Mouse (Mus musculus): ENCODE data around the gene Itpk1. TPM values are rescaled to one million over a fixed set of nuclear protein-coding genes. Genes with fewer than 3 reads are reported as not detected.
A peak's percentile ranks its signal among the peaks of the same experiment; 100 is the strongest.

Itpk1 gene
- total RNA-seq (2021) = 72.0 and 79.8 TPM in 2 replicates
- long read RNA-seq, experiment 1, transcript Itpk1-201 (10 exons, 2,918 nt) = major isoform, 57 of 72 reads
- long read RNA-seq, experiment 1, partial matches to known transcripts = 0 of 72 reads
- long read RNA-seq, experiment 1, other reads (novel, unspliced or antisense) = 15 of 72 reads
- long read RNA-seq, experiment 2, transcript Itpk1-201 (10 exons, 2,918 nt) = major isoform, 36 of 60 reads
- long read RNA-seq, experiment 2, partial matches to known transcripts = 9 of 60 reads
- long read RNA-seq, experiment 2, other reads (novel, unspliced or antisense) = 15 of 60 reads

DNA sequence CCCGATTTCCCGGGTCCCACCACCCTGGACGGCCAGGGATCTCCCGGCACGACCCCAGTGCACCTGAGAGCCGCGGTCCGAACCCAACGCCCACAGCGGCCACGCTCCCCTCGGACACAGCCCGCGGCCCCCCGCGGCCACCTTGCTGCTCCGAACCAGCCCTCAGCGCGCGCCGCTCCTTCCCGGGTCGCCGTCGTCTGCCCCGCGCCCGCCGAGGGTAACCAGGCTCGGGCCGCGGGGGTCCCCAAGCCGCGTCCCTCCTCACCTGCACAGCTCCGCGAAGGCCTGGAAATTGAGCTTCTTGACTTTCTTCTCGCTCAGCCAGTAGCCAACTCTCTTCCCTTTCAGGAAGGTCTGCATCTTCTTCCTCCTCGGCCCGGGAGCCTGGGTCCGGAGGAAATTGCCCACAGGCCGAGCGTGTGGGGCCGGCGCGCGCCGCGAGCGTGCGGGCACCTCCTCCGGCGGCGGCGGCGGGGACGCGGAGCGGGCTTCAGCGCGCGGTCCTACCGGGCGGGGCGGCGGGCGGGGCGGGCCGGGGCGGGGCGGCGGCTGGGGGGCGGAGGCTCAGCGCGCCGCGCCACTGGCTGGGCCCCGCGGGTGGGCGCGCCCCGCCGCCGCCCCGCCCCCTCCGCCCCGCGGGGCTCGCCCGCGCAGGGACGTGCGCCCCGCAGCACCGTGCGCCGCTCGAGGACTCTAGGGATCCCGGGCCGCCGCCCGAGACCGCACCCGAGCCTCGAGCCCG, at the start of gene Itpk1:
Gene Itpk1 (minus strand): TSS at position 474 of the 742 bp plus-strand sequence.
- DNase-seq = peak; percentile 81

DNA sequence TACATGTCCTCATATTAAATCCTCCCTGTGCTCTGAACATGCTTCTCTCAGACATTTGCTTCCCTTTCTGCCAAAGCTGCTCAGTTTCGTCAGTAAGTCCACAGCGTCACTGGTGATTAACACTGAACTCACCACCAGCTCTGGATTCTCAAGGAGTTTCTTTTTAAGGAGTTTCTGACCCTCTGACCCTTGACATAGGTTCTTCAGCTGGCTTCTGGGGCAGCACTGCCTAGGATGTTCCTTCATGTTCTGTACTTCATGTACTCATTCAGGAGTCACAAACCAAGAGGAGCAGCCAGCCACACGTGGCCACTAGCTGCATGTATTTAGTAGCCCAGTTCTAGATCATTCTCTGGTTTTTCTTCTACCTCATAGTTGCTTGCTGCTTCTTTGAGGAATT, 43.5 kb upstream of the Itpk1 start:
- no peak for DNase-seq

DNA sequence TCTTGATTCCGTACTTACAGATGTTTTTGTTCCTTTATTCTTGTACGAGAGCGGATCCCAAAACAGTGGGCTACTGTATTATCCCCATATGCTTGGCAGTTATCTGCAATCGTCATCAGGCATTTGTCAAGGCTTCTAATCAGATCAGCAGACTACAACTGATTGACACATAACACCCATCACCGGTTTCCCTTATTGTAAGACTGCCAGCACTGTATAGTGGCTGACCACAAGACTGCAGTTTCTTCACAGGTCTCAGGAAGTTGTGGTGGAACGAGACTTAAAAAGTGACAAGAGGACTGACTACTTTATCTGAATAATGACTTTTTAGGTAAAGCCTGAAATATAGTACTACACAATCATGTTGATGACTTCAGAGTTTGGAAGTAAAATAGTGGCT, 40.1 kb upstream of the Itpk1 start:
- DNase-seq = no peak

DNA sequence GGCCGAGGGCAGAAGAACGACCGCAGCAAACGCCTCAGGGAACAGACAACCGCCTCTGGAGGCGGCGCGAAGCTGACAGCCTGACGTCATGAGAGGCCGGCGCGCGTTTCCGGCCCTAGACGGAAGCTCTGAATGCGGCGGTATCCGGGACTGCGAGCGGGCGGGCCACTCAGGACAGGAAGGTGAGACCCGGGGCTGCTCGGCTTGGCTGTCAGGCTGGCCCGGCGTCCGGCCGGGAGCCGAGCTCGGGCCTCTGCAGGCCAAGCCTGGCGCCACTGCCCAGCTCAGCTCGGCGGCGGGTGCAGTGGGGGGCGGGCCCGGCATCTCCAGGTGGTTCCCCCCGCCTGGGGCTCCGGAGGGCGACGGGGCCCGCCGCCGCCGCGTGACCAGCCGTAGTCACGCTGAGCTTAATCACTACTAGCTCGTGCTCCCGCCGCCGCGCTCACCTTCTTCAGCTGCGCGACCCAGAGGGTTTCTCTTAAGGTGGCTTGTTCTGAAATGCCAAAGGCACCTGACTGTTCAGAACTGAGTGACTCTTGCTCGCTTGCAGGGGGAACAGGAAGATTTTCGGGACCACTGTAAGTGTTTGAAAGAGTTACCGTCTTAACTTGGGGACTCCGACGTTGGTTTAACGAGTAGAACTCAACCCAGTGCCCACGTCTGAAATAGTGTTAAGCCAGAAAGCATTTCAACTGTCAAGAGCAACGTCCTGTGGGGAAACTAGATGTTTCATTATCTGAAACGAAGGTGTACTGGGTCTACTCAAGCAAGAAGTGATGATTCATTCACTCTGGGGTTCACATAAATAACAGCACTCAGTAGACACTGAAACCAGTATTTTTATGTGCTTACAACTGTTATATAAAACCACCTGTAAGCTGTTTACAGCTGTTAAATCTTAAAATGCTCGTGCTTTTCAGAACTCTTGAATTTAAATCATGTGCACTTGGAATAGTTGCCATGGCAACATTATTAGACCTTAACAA, 39.2 kb upstream of the Itpk1 start, which contains the start of the genes Moap1 and Tmem251:
Gene Moap1 (minus strand): TSS at position 73 of the 986 bp plus-strand sequence.
Gene Tmem251 (plus strand): TSS at position 174 of the 986 bp plus-strand sequence.
- DNase-seq = peak; percentile 95

DNA sequence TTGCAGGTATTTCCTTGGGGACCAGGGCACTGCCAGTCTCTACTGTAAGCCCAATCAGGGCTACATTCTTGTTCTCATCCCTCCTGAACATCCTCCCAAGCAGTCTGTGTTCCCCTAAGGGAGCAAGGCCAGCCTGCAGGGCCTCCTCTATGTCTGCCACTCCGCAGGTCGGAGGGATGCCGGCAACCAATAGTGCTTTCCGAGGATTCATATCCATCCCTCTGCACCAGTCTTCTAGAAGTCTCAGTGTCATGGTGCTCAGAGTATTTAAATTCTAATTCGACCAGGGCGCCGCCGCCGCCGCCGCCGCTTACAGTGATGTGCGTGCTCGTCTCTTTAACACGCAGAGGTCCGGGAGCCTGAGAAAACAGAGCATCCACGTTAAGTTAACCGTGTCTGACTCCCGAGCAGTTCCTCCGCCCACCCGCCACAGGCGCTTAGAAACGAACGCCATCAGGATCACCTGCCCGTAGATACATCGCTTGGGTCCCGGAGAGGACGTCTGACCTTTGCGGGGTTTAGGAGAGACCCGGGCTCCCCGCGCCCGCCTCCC, 38.4 kb upstream of the Itpk1 start:
- no peak for DNase-seq

DNA sequence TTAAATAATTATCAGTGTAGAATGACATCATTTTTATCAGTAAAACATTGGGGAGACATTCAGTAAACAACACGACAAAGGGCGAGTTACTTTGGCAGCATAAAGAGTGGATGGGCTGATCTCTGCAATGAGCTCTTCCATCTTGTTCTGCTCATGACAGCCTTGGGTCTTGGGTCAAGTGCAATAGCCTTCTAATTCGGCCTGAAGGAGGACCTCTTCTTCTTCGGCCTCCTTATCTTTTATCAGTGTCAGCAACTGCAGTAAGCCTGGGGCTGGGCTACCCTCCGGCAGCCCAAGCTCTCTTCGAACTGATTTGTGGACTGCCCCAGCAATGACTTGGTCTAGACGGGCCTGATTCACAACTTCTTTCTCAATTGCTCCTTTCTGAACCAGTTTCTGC, 37.3 kb upstream of the Itpk1 start:
- DNase-seq = no peak

DNA sequence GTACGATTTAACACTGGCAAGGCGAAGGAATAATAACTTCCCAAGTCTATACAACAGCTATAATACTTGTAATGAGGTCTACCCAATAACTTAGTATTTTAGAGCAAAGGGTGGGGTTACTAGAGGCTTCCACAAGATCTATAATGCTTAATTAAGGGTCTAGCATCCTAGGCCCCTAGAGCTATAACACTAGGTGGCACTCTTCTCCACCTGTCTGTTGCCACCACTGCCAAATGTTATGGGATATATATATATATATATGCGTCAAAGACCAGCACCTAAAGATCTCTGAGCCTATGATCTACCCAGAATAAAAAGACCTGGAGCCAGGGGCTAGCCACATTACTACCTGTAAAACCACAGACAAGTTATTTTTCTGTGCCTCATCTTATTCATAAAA, 35.6 kb upstream of the Itpk1 start:
- no peak for DNase-seq

DNA sequence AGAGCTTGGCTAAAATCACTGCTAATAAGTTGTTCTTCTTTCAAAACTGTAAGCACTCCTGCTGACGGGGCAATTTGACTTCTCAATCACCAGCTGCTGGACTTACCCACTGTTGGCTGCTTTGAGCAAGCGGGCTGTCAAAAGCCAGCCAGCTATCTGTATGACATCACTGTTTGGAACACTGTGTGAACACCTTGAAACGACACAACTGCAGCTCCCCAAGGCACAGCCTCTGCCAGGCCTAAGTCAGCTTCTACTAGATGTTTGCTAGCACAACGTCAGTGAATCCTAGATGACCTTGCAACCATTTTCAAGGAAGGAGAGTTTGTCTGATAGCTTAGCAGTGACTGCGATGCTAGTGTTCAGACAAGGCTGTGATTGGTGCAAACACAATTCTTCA, 34.4 kb upstream of the Itpk1 start:
- peak; percentile 39 for DNase-seq

DNA sequence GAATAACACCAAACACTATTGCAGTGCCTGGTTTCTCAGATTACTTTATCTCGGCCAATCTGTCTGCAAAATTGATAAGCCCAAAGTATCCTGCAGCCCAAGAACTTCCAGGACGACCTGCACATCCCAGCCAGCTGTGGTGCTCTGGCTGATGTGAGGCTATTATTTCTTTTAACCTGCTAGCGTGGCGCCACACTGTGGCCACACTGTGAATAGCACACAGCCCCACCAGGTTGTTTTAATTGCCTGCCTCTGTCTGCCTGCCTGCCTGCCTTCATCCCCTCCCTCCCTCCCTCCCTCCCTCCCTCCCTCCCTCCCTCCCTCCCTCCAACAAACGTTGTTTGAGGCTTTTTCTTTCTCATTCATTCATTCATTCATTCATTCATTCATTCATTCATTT, 28.7 kb upstream of the Itpk1 start:
- peak; percentile 81 for DNase-seq

DNA sequence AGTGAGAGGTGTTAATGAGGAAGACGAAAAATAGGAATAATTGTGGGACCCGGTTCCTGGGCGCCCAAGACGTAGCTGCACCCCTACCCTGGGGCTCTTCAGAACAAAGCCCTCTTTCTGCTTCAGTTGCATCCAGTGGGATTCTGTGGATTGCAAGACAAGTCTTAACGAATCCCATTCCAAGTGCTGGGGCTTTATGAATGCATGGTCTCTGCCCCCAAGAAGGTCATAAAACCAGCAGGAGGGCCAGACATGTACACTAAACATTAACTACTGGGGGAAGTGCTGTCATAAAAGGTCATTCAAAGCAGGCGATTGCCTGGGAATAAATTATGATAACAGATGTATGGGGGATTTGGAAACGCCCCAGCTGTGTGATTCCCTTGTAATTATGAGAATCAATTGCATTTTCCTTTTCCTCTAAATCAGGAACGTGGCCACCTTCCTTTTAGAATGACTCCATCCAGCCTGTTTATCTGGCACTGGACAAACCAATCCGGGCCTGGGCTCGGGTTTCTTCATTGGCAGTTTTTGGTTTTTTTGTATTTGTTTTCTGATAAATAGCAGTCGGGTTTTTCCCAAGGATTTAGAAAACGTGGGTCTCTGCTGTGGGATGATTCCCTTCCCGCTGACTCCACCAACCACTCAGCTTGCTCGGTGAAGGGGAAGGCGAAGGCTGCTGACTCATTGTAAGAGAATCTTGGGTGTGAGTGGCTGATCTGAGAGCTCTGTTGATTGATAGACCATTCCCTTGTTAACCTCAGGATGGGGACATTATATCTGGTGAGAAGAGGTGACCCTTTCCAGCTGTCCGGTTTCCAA, 26.3 kb upstream of the Itpk1 start:
- peak; percentile 57 for DNase-seq

DNA sequence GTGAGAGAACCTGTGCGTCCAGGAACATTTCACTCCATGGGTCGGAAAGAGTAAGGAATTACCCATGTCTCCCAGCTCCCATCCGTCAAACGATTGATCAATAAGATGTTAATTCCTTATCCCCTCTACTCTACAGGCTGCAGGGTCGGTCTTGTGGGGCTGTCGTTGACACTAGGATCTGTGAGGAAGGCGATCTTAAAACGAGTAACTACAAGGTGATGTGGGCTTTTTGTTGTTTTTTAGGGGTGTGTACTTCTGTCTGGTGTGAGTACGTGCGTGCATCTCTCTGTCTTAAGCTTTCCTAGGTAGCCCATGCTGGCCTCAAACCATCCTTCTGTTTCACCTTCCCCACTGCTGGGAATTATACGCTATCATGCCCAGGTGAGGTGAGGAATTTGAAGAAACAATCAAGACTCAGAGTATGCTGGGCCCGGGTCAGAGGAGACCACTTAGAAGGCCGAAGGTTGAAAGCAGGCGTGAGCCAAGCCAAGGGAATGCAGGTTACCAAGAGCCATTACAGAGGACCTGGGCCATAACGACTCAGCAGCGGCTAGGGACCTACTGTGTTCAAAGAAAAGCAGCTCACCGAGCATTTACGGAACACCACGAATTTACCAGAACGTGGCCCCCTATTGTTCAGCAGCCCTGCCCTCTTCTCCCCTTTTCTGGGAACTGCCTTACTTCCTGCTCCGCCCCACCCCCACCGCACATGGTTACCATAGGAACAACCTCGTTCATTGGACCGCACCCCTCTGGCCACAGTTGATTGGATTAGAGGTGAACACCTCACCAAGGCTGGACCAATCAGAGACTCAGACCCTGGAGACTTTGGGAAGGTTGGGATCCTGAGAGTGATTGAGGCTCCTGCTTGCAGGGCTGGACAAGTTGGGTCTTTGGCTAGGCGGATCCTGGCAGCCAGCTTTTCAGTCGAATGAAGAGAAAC, 25.4 kb upstream of the Itpk1 start:
- DNase-seq = peak; percentile 75

DNA sequence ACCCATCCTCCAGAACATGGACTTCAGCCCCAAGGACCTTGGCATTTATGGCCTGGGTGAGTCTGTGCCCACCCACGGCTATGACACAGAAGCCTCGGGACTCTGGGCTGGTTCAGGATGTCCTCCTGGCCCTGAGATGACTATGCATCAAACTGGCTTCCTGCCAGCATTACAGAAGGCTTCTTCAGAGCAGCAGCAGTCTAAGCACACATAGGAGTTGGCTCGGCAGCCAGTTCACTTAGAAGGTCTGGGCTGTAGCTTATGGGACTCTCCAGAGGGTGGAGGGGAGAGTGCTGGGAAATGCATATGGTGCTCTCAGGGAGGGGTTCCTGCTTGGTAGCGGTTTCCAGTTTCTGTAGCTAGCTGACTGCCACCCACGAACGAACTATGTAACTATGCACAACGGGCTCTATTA, 21.0 kb upstream of the Itpk1 start:
- DNase-seq = peak; percentile 72

DNA sequence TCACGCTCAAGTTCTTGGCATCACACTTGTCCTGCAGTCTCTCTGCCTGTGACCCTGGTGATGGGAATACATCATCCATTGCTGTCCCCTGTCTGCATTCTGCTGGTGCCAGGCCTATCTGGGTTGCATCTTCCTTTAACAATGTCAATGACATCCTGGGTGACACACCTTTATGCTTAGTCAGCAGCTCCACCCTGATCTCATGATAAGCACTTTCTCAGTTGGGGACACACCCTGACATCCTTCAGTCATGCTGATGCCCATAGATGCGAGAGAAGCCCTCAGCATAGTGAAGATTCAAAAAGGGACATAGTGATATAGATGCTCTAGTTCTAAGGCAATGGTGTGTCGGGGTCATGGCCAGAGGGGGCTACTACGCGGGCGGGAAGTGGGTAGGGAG, 20.4 kb upstream of the Itpk1 start:
- DNase-seq = peak; percentile 18

DNA sequence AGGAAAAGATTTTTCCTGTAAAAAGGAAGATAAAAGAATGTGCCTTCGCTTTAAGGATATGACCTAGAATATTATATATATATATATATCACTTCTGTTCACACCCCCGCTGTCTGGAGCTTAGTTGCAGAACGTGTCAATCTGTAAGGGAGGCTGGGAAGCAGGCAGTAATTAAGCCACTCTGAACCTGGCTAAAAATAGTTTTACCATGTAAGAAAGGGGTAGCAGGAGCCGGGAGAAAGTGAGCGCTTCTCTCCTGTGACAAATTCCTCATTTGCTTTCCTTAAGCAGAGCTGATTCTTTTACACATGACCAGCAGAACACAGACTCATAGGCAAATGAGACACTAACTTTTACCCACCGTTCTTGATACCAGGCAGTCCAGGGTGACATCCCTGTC, 19.1 kb upstream of the Itpk1 start:
- no peak for DNase-seq

DNA sequence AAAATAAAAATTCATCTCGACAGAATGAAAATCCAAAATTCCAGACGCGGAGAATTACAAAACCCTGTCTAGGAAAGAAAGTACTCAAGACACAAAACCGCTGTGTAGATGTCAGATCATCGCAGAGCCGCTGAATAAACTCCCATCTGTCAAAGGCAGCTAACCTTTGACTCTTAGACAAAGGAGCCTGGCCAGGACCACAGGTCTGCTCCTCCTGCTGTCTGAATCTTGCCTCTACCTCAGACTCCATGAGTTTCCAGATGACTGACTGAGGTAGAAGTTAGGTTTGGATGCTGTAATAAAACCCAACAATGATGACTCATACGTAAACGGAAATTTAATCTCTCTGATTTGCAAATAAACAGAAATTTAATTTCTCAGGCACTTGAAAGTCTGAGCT, 18.2 kb upstream of the Itpk1 start:
- no peak for DNase-seq

DNA sequence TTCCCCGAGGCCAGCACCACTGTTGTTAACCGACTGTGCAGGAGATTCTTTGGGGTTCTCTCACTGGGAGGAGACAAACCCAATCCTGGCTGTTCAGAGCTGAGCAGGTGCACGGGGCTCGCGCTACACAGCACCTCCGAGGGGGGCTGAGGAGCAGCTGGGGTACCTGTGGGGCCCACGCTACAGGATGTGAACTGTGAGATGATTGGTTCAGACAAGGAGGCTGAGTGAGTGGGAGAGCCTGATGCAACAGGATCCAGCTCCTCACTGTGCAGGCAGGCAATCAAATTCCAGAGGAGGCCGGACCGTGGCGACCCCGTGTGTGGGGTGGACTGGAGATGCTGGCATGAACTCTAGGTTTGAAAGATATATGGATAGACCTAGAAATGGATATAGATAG, 17.7 kb upstream of the Itpk1 start:
- DNase-seq = no peak

DNA sequence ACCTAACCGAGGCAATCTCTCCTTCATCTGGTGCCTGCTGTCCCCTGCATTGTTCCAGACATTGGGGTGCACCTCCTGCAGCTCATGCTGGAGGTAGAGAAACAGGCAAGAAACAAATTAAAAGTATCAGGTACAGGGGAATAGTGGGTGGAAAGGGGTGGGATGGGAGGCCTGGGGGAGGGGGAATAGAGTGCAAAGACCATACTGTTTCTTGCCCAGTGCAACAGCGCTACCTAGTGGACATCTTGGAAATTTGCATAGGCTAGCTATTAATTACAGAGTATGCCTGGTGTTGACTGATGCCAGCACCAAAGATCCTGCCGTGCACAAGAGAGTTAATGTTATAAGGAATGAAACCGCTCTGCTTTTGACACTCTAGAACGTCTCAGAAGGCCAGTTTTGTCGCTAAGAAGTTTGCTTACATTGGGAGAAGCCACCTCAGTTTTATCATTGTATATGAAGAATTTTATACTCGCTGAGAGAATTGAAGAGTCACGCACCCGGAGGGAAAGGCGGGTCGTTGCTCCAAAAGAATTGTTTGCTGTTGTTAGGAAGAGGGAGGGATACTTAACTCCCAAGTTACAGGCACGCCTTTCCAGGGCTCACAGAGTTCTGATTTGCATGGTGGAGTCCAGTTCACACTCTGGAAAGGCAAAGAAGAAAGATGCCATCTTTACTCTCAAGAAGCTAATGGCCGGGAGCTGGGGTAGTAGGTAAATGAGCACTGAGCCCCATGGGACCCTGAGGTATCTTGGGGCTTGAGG, 15.0 kb upstream of the Itpk1 start:
- DNase-seq = peak; percentile 68

DNA sequence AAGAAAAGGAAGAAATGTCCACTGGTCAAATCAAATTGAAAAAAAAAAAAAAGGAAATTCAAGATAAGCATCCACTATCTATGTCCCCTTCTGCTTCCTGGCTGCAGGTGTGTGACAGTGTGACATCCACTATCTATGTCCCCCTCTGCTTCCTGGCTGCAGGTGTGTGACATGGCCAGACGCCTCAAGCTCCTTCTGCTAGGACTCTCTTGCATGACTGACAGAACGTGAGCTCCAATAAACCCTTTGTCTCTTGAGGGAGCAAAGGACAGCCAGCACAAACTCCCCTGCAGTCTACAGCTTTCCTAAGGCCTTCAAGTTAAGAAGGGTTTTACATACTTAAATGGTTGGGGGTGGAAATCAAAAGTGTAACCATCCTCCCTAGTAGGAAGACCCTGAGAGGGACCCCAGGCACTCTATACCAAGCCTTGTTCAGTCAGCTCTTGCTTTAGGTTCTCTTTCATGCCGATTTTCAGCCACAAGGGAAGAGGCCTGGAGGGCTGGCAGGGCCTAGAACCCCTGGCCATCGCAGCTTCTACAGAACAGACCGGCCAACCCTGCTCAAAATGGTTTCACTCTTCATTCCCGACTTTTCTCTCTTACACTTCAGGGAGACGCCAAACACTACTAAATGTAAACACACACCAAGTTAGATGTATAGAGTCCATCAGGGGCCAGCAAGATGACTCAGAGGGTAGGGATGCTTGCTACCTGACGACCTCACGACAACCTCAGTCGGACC, 10.1 kb upstream of the Itpk1 start:
- DNase-seq = no peak

DNA sequence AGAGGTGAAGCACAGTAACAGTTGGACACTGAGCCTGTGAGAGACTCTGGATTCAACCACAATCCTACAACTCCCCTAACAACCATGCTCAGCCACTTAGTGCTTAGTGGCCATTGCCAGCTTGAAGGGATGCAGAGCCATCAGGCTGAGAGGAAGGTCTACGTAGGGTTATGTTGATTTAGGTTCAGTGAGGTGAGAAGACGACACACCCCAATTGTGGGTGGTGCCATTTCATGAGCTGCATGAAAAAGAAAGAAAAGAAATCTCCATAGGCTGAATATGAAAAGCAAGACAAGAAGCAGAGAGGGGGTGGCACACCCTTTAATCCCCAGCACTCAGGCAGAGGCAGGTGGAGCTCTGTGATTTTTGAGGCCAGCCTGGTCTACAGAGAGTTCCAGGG, 9.4 kb upstream of the Itpk1 start:
- DNase-seq = no peak

Measured in adrenal gland, postnatal 14 days (tissue).